Mouse (Mus musculus): ENCODE data around the gene Cxadr. TPM values are rescaled to one million over a fixed set of nuclear protein-coding genes. Genes with fewer than 3 reads are reported as not detected.

Cxadr gene
- polyA plus RNA-seq, 1 experiment from 2014 or later, result 35.9 TPM

DNA sequence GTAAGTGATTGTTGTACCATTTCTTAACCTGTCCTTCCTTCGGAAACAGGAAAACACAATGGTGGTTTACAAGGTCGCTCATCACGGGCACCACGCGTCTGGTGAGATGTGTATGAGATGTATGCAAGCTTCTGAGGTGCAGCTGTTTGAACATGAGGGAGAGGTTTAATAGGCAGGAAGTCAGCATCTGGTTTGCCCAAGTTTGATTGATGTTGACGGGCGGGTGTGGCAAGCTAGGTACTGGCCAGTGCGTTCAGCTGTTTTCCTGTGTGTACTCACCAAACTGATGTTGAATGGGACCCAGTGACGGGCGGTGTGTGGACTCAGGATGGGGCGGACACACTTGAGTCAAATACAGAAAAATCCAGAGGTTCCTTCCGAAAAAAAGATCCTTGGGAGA lies 26.7 kb downstream of the Cxadr start:
- DNase-seq (ENCODE audit: low spot score) (no peak), ATAC-seq (replicated peaks; ENCODE audit: low FRiP score, low TSS enrichment, low read depth) (no peak)
- H3K27ac ChIP-seq (ENCODE audit: low read depth), result no peak overlapping the region
- no peaks in the 10 kb centered on the region for H3K9me3 ChIP-seq (ENCODE audit: control insufficient read depth, low read length)
- WGBS, result 86% methylated on average over 12 of the region's 12 CpGs
- no peaks in the 10 kb centered on the region for H3K4me1 ChIP-seq (replicated peaks; ENCODE audit: control insufficient read depth, insufficient read depth, low read length)
- H3K9ac ChIP-seq (ENCODE audit: low read length), result no peak overlapping the region
- H3K27me3 ChIP-seq (replicated peaks; ENCODE audit: control insufficient read depth, insufficient read depth, low read length), result no peaks in the 10 kb centered on the region
- H3K36me3 ChIP-seq (ENCODE audit: control insufficient read depth, insufficient read depth, low read length), result peaks cover 13% of the 10 kb centered on the region
- no peak overlapping the region for H3K4me2 ChIP-seq (ENCODE audit: low read length)
- no peak overlapping the region for H3K4me3 ChIP-seq (ENCODE audit: low read depth, low read length)

- no peaks in the 10 kb centered on the region for H3K9me3 ChIP-seq (ENCODE audit: control insufficient read depth, low read length)
- H3K9ac ChIP-seq (ENCODE audit: low read length), result no peak overlapping the region
- WGBS, result 30% methylated on average over 8 of the region's 8 CpGs
- H3K36me3 ChIP-seq (ENCODE audit: control insufficient read depth, insufficient read depth, low read length), result peaks cover 15% of the 10 kb centered on the region
- no peak overlapping the region for H3K4me2 ChIP-seq (ENCODE audit: low read length)
- no peak overlapping the region for H3K27ac ChIP-seq (ENCODE audit: low read depth)
- H3K27me3 ChIP-seq (replicated peaks; ENCODE audit: control insufficient read depth, insufficient read depth, low read length), result no peaks in the 10 kb centered on the region
- H3K4me1 ChIP-seq (replicated peaks; ENCODE audit: control insufficient read depth, insufficient read depth, low read length), result peaks cover 10% of the 10 kb centered on the region
- ATAC-seq (replicated peaks; ENCODE audit: low FRiP score, low TSS enrichment, low read depth) (0 out of 2 replicates have a peak, but pooled peaks have one; percentile 49), DNase-seq (ENCODE audit: low spot score) (no peak)
- no peak overlapping the region for H3K4me3 ChIP-seq (ENCODE audit: low read depth, low read length)
Measured at GRCm38 (mm10) chr16:78337226-78337625, 35.9 kb downstream of the Cxadr start.

GRCm38 (mm10) chr16:78341356-78341755 lies 40.1 kb downstream of the Cxadr start:
- 81% methylated on average over 4 of the region's 4 CpGs for WGBS
- no peak for ATAC-seq (replicated peaks; ENCODE audit: low FRiP score, low TSS enrichment, low read depth)
- no peak overlapping the region for H3K4me3 ChIP-seq (ENCODE audit: low read depth, low read length)
- peaks cover 13% of the 10 kb centered on the region for H3K4me1 ChIP-seq (replicated peaks; ENCODE audit: control insufficient read depth, insufficient read depth, low read length)
- no peaks in the 10 kb centered on the region for H3K27me3 ChIP-seq (replicated peaks; ENCODE audit: control insufficient read depth, insufficient read depth, low read length)
- H3K36me3 ChIP-seq (ENCODE audit: control insufficient read depth, insufficient read depth, low read length), result no peaks in the 10 kb centered on the region
- H3K9ac ChIP-seq (ENCODE audit: low read length), result no peak overlapping the region
- H3K9me3 ChIP-seq (ENCODE audit: control insufficient read depth, low read length), result no peaks in the 10 kb centered on the region
- H3K27ac ChIP-seq (ENCODE audit: low read depth), result no peak overlapping the region
- no peak overlapping the region for H3K4me2 ChIP-seq (ENCODE audit: low read length)
- no peak for DNase-seq (ENCODE audit: low spot score)

- 94% methylated on average over 5 of the region's 5 CpGs for WGBS
Measured at GRCm38 (mm10) chr16:78342767-78343166, 41.5 kb downstream of the Cxadr start.

DNA sequence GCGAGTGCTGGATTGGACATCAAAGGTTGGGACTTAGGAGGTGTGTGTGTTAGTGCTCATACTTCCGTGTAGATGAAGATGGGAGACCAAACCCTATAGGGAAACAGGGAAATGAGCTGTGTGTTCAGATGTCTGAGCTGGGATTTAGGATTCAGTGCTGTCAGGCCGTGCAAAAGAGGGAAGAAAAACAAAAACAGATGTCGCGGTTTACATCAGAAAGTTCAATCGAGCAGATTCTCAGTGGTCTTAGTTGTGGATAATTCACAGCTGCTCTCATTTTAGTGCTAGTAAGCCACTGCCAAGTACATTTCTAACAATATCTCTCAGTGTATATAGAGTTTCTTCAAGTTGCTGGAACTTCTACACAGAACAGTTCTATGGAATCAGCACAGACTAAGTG lies 42.5 kb downstream of the Cxadr start:
- Histone ChIP-seq H3K36me3 (ENCODE audit: control insufficient read depth, insufficient read depth, low read length) (no peaks in the 10 kb centered on the region), H3K4me3 (ENCODE audit: low read depth, low read length) (no peak overlapping the region), H3K4me2 (ENCODE audit: low read length) (no peak overlapping the region), H3K27ac (ENCODE audit: low read depth) (peak overlapping the region; percentile 76), H3K9ac (ENCODE audit: low read length) (no peak overlapping the region), H3K4me1 (replicated peaks; ENCODE audit: control insufficient read depth, insufficient read depth, low read length) (0 out of 2 replicates have a peak, but pooled peaks cover 5% of the 10 kb centered on the region), H3K9me3 (ENCODE audit: control insufficient read depth, low read length) (no peaks in the 10 kb centered on the region), H3K27me3 (replicated peaks; ENCODE audit: control insufficient read depth, insufficient read depth, low read length) (no peaks in the 10 kb centered on the region)
- 57% methylated on average over 6 of the region's 6 CpGs for WGBS
- no peak for ATAC-seq (replicated peaks; ENCODE audit: low FRiP score, low TSS enrichment, low read depth)
- DNase-seq (ENCODE audit: low spot score), result no peak

More at GRCm38 (mm10) chr16:78342767-78343166, 41.5 kb downstream of the Cxadr start:
- DNase-seq (ENCODE audit: low spot score) (no peak), ATAC-seq (replicated peaks; ENCODE audit: low FRiP score, low TSS enrichment, low read depth) (no peak)
- Histone ChIP-seq H3K4me1 (replicated peaks; ENCODE audit: control insufficient read depth, insufficient read depth, low read length) (peaks cover 5% of the 10 kb centered on the region; the same call in 1 of the 2 replicates), H3K36me3 (ENCODE audit: control insufficient read depth, insufficient read depth, low read length) (no peaks in the 10 kb centered on the region), H3K9ac (ENCODE audit: low read length) (no peak overlapping the region), H3K4me3 (ENCODE audit: low read depth, low read length) (no peak overlapping the region), H3K27ac (ENCODE audit: low read depth) (no peak overlapping the region), H3K9me3 (ENCODE audit: control insufficient read depth, low read length) (no peaks in the 10 kb centered on the region), H3K4me2 (ENCODE audit: low read length) (no peak overlapping the region), H3K27me3 (replicated peaks; ENCODE audit: control insufficient read depth, insufficient read depth, low read length) (no peaks in the 10 kb centered on the region)

DNA sequence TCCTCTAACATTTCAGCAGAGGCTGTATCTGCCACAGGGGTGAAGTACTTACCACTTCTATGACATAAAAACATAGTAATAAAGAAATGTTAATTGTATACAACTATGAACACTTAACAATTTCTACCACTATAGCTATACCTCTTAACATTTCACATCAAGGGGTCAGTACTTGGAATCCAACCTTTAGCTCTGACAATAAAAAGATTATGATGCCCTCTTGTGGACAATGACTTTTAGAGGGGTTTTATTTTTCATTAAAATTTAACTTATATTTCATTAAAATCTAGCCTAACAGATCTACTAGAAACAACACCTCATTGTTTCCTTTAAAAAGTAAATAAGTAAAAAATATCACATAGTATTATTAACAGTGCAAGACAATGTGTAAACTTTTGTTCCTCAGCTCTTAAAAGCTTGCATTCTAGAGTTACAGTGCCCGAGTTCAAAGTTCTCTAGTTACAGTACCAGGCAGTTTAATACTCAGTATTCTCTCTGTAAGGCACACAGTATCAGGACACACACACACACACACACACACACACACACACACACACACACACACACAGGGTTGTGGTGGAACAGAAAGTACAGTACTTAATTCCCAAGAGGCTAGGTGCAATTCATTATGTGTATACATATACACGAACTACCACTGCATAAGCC lies 45.5 kb downstream of the Cxadr start:
- 0 out of 2 replicates have a peak, but pooled peaks cover 3% of the 10 kb centered on the region for H3K4me1 ChIP-seq (replicated peaks; ENCODE audit: control insufficient read depth, insufficient read depth, low read length)
- no peak overlapping the region for H3K9ac ChIP-seq (ENCODE audit: low read length)
- DNase-seq (ENCODE audit: low spot score), result no peak
- WGBS, result 83% methylated on average over 2 of the region's 2 CpGs
- peaks cover 8% of the 10 kb centered on the region; the same call in 1 of the 2 replicates for H3K36me3 ChIP-seq (ENCODE audit: control insufficient read depth, insufficient read depth, low read length)
- H3K4me2 ChIP-seq (ENCODE audit: low read length), result no peak overlapping the region
- H3K27ac ChIP-seq (ENCODE audit: low read depth), result no peak overlapping the region
- no peaks in the 10 kb centered on the region for H3K9me3 ChIP-seq (ENCODE audit: control insufficient read depth, low read length)
- H3K27me3 ChIP-seq (replicated peaks; ENCODE audit: control insufficient read depth, insufficient read depth, low read length), result no peaks in the 10 kb centered on the region
- no peak overlapping the region for H3K4me3 ChIP-seq (ENCODE audit: low read depth, low read length)
- 0 out of 2 replicates have a peak, but pooled peaks have one; percentile 8 for ATAC-seq (replicated peaks; ENCODE audit: low FRiP score, low TSS enrichment, low read depth)

DNA sequence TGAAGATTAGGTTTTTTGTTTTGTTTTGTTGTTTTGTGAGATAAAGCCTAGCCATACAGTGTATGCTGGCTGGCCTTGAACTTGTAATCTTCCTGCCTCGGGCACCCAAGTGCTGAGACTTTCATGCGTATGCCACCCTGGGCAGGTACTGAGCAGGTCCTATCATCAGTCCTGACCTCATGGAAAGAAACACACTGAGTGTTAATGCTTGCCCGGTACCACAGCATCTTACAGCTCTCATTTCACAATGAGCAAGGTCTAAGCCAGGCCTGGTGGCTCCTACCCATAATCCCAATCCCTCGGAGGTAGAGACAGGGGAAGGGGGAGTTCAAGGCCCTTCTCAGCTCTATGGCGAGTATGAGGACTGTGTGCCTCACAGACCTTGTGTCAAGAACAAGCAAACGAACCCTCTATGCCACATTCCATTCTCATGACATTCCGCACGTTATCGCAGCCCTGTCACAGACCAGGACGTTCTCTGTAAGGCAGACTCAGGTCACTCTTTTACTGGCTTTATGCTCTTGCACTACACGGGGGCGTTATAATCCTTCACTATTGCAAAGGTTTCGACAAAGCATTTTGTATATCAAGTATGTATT lies 46.1 kb downstream of the Cxadr start:
- no peak overlapping the region for H3K9ac ChIP-seq (ENCODE audit: low read length)
- no peak overlapping the region for H3K27ac ChIP-seq (ENCODE audit: low read depth)
- 0 out of 2 replicates have a peak, but pooled peaks cover 3% of the 10 kb centered on the region for H3K4me1 ChIP-seq (replicated peaks; ENCODE audit: control insufficient read depth, insufficient read depth, low read length)
- no peaks in the 10 kb centered on the region for H3K27me3 ChIP-seq (replicated peaks; ENCODE audit: control insufficient read depth, insufficient read depth, low read length)
- ATAC-seq (replicated peaks; ENCODE audit: low FRiP score, low TSS enrichment, low read depth) (0 out of 2 replicates have a peak, but pooled peaks have one; percentile 19), DNase-seq (ENCODE audit: low spot score) (no peak)
- no peak overlapping the region for H3K4me2 ChIP-seq (ENCODE audit: low read length)
- no peaks in the 10 kb centered on the region for H3K9me3 ChIP-seq (ENCODE audit: control insufficient read depth, low read length)
- 73% methylated on average over 13 of the region's 13 CpGs for WGBS
- H3K36me3 ChIP-seq (ENCODE audit: control insufficient read depth, insufficient read depth, low read length), result peaks cover 8% of the 10 kb centered on the region; the same call in 1 of the 2 replicates
- H3K4me3 ChIP-seq (ENCODE audit: low read depth, low read length), result no peak overlapping the region

- Histone ChIP-seq H3K4me1 (replicated peaks; ENCODE audit: control insufficient read depth, insufficient read depth, low read length) (no peaks in the 10 kb centered on the region), H3K36me3 (ENCODE audit: control insufficient read depth, insufficient read depth, low read length) (peaks cover 46% of the 10 kb centered on the region), H3K9me3 (ENCODE audit: control insufficient read depth, low read length) (no peaks in the 10 kb centered on the region), H3K4me2 (ENCODE audit: low read length) (no peak overlapping the region), H3K27me3 (replicated peaks; ENCODE audit: control insufficient read depth, insufficient read depth, low read length) (no peaks in the 10 kb centered on the region), H3K9ac (ENCODE audit: low read length) (no peak overlapping the region), H3K27ac (ENCODE audit: low read depth) (no peak overlapping the region), H3K4me3 (ENCODE audit: low read depth, low read length) (no peak overlapping the region)
- 94% methylated on average over 3 of the region's 3 CpGs for WGBS
- DNase-seq (ENCODE audit: low spot score), result no peak
- no peak for ATAC-seq (replicated peaks; ENCODE audit: low FRiP score, low TSS enrichment, low read depth)
Measured at GRCm38 (mm10) chr16:78357757-78358156, 56.5 kb downstream of the Cxadr start.
